Mouse (Mus musculus) heart, postnatal 0 days (tissue): ENCODE data around the gene Coq7.

Experiments
- CTCF ChIP-seq: IDR thresholded peaks from 2 replicates; pipeline ENCODE4 v1.5.1; 2016; ENCODE audit warnings: antibody characterized with exemption, control low read depth, low read depth
- EP300 ChIP-seq: IDR thresholded peaks from 2 replicates; pipeline ENCODE4 v1.6.1; 2016; ENCODE audit warnings: antibody characterized with exemption, low read depth

DNA sequence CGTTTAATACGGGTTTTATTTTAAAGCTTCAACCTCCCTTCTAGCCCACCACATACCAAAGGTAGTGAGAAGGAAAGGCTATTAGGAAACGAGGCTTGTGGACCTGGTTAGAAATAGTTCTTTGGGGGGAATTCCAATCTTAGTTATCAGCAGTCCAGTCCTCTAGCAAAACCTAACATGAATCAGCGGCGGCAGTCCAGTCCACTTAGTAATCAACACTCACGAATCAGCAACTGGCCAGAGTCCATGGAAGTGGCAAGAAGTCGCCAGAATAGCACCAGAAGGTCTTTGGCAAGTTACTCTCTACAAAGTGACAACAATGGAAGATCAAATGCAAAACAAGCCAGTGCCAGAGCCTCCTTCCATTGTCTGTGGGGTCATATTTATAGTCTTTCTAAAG lies 24.6 kb downstream of the Coq7 start:
- TF ChIP-seq CTCF: no peak
- no peak for TF ChIP-seq EP300
